Mouse (Mus musculus) brown adipose tissue, adult 24 weeks (tissue): ENCODE data around the gene Lmbr1l. TPM values are rescaled to one million over a fixed set of nuclear protein-coding genes. Genes with fewer than 3 reads are reported as not detected.
A peak's percentile ranks its signal among the peaks of the same experiment; 100 is the strongest.
"Not testable (repeated sequence)": the region's sequence is repeated elsewhere in the genome, so short reads cannot be mapped to it uniquely, and the experiment has no call there.

Experiments
- H3K27ac ChIP-seq: fragments of 200-500 bp; replicated peaks from 2 replicates; pipeline ENCODE4 v1.5.1; 2012; ENCODE audit warnings: low read depth, mild to moderate bottlenecking, low read length
- H3K4me1 ChIP-seq: fragments of 200-500 bp; 2 replicates; pipeline ENCODE4 v1.6.1; 2012; ENCODE audit warnings: low read length, mixed read lengths; ENCODE audit not compliant: control insufficient read depth, insufficient read depth, insufficient read length
- H3K4me3 ChIP-seq: fragments of 200-500 bp; 2 replicates; pipeline ENCODE4 v1.5.1; 2012; ENCODE audit warnings: low read depth, mild to moderate bottlenecking, low read length, moderate library complexity; ENCODE audit not compliant: insufficient read depth
- polyA plus RNA-seq: library from polyadenylated mRNA; stranded (reverse); fragments of >200 nt; gene quantifications from 2 replicates; pipeline ENCODE4 v1.2.4, GENCODE M21; 2012; ENCODE audit not compliant: missing spikeins, insufficient read depth, insufficient read length

Lmbr1l gene
- polyA plus RNA-seq, 1 experiment: 6.3 TPM

GRCm38 (mm10) chr15:98948857-98949606, 31.0 kb upstream of the Lmbr1l start:
- Histone ChIP-seq H3K4me3 (no peak overlapping the region), H3K27ac (no peak overlapping the region), H3K4me1 (peaks cover 3% of the 10 kb centered on the region; the same call in 1 of the 2 replicates)

- Histone ChIP-seq H3K27ac (no peak overlapping the region), H3K4me3 (no peak overlapping the region), H3K4me1 (peaks cover 3% of the 10 kb centered on the region; the same call in 1 of the 2 replicates)
Observed at GRCm38 (mm10) chr15:98948382-98948781, 30.4 kb upstream of the Lmbr1l start.

- H3K4me3 ChIP-seq: no peak overlapping the region
- H3K27ac ChIP-seq: no peak overlapping the region
- peaks cover 3% of the 10 kb centered on the region; the same call in 1 of the 2 replicates for H3K4me1 ChIP-seq
Observed at GRCm38 (mm10) chr15:98947884-98948283, 29.9 kb upstream of the Lmbr1l start.

- Histone ChIP-seq H3K4me3 (no peak overlapping the region), H3K4me1 (no peaks in the 10 kb centered on the region), H3K27ac (no peak overlapping the region)
Observed at GRCm38 (mm10) chr15:98943133-98943532, 25.1 kb upstream of the Lmbr1l start.

GRCm38 (mm10) chr15:98942081-98942480, 24.1 kb upstream of the Lmbr1l start:
- H3K27ac ChIP-seq: no peak overlapping the region
- H3K4me3 ChIP-seq: no peak overlapping the region
- no peaks in the 10 kb centered on the region for H3K4me1 ChIP-seq

GRCm38 (mm10) chr15:98941539-98941938, 23.5 kb upstream of the Lmbr1l start:
- Histone ChIP-seq H3K27ac (no peak overlapping the region), H3K4me1 (no peaks in the 10 kb centered on the region), H3K4me3 (no peak overlapping the region)

GRCm38 (mm10) chr15:98940816-98941215, 22.8 kb upstream of the Lmbr1l start:
- Histone ChIP-seq H3K4me3 (no peak overlapping the region), H3K27ac (no peak overlapping the region), H3K4me1 (no peaks in the 10 kb centered on the region)

GRCm38 (mm10) chr15:98934217-98934839, 16.3 kb upstream of the Lmbr1l start, which contains the start of gene Tuba1b:
Gene Tuba1b (minus strand): TSS chr15:98934565.
- H3K4me1 ChIP-seq: peaks cover 3% of the 10 kb centered on the region
- peak within 1 kb of the TSS; percentile 94 for H3K4me3 ChIP-seq
- H3K27ac ChIP-seq: peak within 1 kb of the TSS; percentile 78

GRCm38 (mm10) chr15:98933833-98934216, 15.8 kb upstream of the Lmbr1l start:
- H3K4me1 ChIP-seq: peaks cover 3% of the 10 kb centered on the region
- peak overlapping the region; percentile 78 for H3K27ac ChIP-seq
- peak overlapping the region; percentile 94 for H3K4me3 ChIP-seq

GRCm38 (mm10) chr15:98933004-98933671, 15.1 kb upstream of the Lmbr1l start:
- Histone ChIP-seq H3K27ac (peak overlapping the region; percentile 23; the same call in 1 of the 2 replicates), H3K4me3 (peak overlapping the region; percentile 94)
- H3K4me1 ChIP-seq: not testable (repeated sequence)

- peaks cover 3% of the 10 kb centered on the region for H3K4me1 ChIP-seq
- H3K4me3 ChIP-seq: no peak overlapping the region
- H3K27ac ChIP-seq: no peak overlapping the region
Observed at GRCm38 (mm10) chr15:98930998-98931397, 13.0 kb upstream of the Lmbr1l start.

- Histone ChIP-seq H3K4me1 (peaks cover under 1% of the 10 kb centered on the region; the same call in 1 of the 2 replicates), H3K27ac (no peak overlapping the region), H3K4me3 (no peak overlapping the region)
Observed at GRCm38 (mm10) chr15:98930017-98930734, 12.1 kb upstream of the Lmbr1l start.

GRCm38 (mm10) chr15:98928598-98929240, 10.7 kb upstream of the Lmbr1l start:
- no peak overlapping the region for H3K27ac ChIP-seq
- no peak overlapping the region for H3K4me3 ChIP-seq
- H3K4me1 ChIP-seq: no peaks in the 10 kb centered on the region

GRCm38 (mm10) chr15:98927566-98927965, 9.5 kb upstream of the Lmbr1l start:
- Histone ChIP-seq H3K4me3 (no peak overlapping the region), H3K27ac (no peak overlapping the region), H3K4me1 (no peaks in the 10 kb centered on the region)
